Mouse (Mus musculus): ENCODE data around the gene Gpr132.

GRCm38 (mm10) chr12:112835046-112835445, 33.0 kb downstream of the Gpr132 start:
- TF ChIP-seq POLR2A (IDR thresholded peaks at IDR 0.05; ENCODE audit: low read depth, low read length) (no peak), CTCF (IDR thresholded peaks at IDR 0.05; ENCODE audit: extremely low read depth, insufficient read depth, insufficient read length, insufficient replicate concordance) (no peak)

All from spleen, adult 2 months (tissue).